Mouse (Mus musculus): ENCODE data around the gene Rnf17. TPM values are rescaled to one million over a fixed set of nuclear protein-coding genes. Genes with fewer than 3 reads are reported as not detected.

Gene Rnf17
- polyA plus RNA-seq, 1 experiment: 0.03 TPM

- no peak for TF ChIP-seq POLR2A (IDR thresholded peaks at IDR 0.05; ENCODE audit: control insufficient read depth, extremely low read depth, insufficient read depth, low read length, poor library complexity)
- TF ChIP-seq CTCF (IDR thresholded peaks at IDR 0.05; ENCODE audit: borderline replicate concordance, control insufficient read depth, extremely low read depth, insufficient read depth, low read length, poor library complexity): no peak
- no peak for DNase-seq
- Histone ChIP-seq H3K36me3 (ENCODE audit: control insufficient read depth, insufficient read depth, low read length) (no peaks in the 10 kb centered on the region), H3K4me3 (ENCODE audit: control insufficient read depth, insufficient read depth, low read length) (no peak overlapping the region), H3K27me3 (ENCODE audit: control insufficient read depth, insufficient read depth, low read length) (no peaks in the 10 kb centered on the region), H3K4me1 (replicated peaks; ENCODE audit: control insufficient read depth, insufficient read depth, low read length) (no peaks in the 10 kb centered on the region), H3K27ac (ENCODE audit: control insufficient read depth, insufficient read depth, low read length) (no peak overlapping the region)
- WGBS: 60% methylated on average over 1 of the region's 1 CpGs
Observed at GRCm38 (mm10) chr14:56468145-56468544, 65.8 kb downstream of the Rnf17 start.

GRCm38 (mm10) chr14:56489806-56490205 is 87.4 kb downstream of the Rnf17 start:
- Histone ChIP-seq H3K4me1 (replicated peaks; ENCODE audit: control insufficient read depth, insufficient read depth, low read length) (no peaks in the 10 kb centered on the region), H3K36me3 (ENCODE audit: control insufficient read depth, insufficient read depth, low read length) (no peaks in the 10 kb centered on the region), H3K4me3 (ENCODE audit: control insufficient read depth, insufficient read depth, low read length) (no peak overlapping the region), H3K27me3 (ENCODE audit: control insufficient read depth, insufficient read depth, low read length) (no peaks in the 10 kb centered on the region), H3K27ac (ENCODE audit: control insufficient read depth, insufficient read depth, low read length) (no peak overlapping the region)
- no peak for DNase-seq
- TF ChIP-seq CTCF (IDR thresholded peaks at IDR 0.05; ENCODE audit: borderline replicate concordance, control insufficient read depth, extremely low read depth, insufficient read depth, low read length, poor library complexity) (no peak), POLR2A (IDR thresholded peaks at IDR 0.05; ENCODE audit: control insufficient read depth, extremely low read depth, insufficient read depth, low read length, poor library complexity) (no peak)

- H3K4me1 ChIP-seq (replicated peaks; ENCODE audit: control insufficient read depth, insufficient read depth, low read length): no peaks in the 10 kb centered on the region
- no peak for TF ChIP-seq POLR2A (IDR thresholded peaks at IDR 0.05; ENCODE audit: control insufficient read depth, extremely low read depth, insufficient read depth, low read length, poor library complexity)
- no peak for TF ChIP-seq CTCF (IDR thresholded peaks at IDR 0.05; ENCODE audit: borderline replicate concordance, control insufficient read depth, extremely low read depth, insufficient read depth, low read length, poor library complexity)
- no peaks in the 10 kb centered on the region for H3K36me3 ChIP-seq (ENCODE audit: control insufficient read depth, insufficient read depth, low read length)
- no peak for DNase-seq
- no peaks in the 10 kb centered on the region for H3K27me3 ChIP-seq (ENCODE audit: control insufficient read depth, insufficient read depth, low read length)
- H3K4me3 ChIP-seq (ENCODE audit: control insufficient read depth, insufficient read depth, low read length): no peak overlapping the region
- WGBS: 88% methylated on average over 4 of the region's 4 CpGs
- no peak overlapping the region for H3K27ac ChIP-seq (ENCODE audit: control insufficient read depth, insufficient read depth, low read length)
Observed at GRCm38 (mm10) chr14:56502407-56502806, 100.0 kb downstream of the Rnf17 start.

- H3K27ac ChIP-seq (ENCODE audit: control insufficient read depth, insufficient read depth, low read length): no peak overlapping the region
- DNase-seq: no peak
- H3K36me3 ChIP-seq (ENCODE audit: control insufficient read depth, insufficient read depth, low read length): no peaks in the 10 kb centered on the region
- WGBS: 87% methylated on average over 3 of the region's 3 CpGs
- no peaks in the 10 kb centered on the region for H3K27me3 ChIP-seq (ENCODE audit: control insufficient read depth, insufficient read depth, low read length)
- TF ChIP-seq CTCF (IDR thresholded peaks at IDR 0.05; ENCODE audit: borderline replicate concordance, control insufficient read depth, extremely low read depth, insufficient read depth, low read length, poor library complexity) (no peak), POLR2A (IDR thresholded peaks at IDR 0.05; ENCODE audit: control insufficient read depth, extremely low read depth, insufficient read depth, low read length, poor library complexity) (no peak)
- no peak overlapping the region for H3K4me3 ChIP-seq (ENCODE audit: control insufficient read depth, insufficient read depth, low read length)
- H3K4me1 ChIP-seq (replicated peaks; ENCODE audit: control insufficient read depth, insufficient read depth, low read length): no peaks in the 10 kb centered on the region
Observed at GRCm38 (mm10) chr14:56506743-56507142, 104.4 kb downstream of the Rnf17 start.

- Histone ChIP-seq H3K36me3 (ENCODE audit: control insufficient read depth, insufficient read depth, low read length) (no peaks in the 10 kb centered on the region), H3K27me3 (ENCODE audit: control insufficient read depth, insufficient read depth, low read length) (no peaks in the 10 kb centered on the region), H3K4me3 (ENCODE audit: control insufficient read depth, insufficient read depth, low read length) (no peak overlapping the region), H3K4me1 (replicated peaks; ENCODE audit: control insufficient read depth, insufficient read depth, low read length) (no peaks in the 10 kb centered on the region), H3K27ac (ENCODE audit: control insufficient read depth, insufficient read depth, low read length) (no peak overlapping the region)
- DNase-seq: no peak
- WGBS: 85% methylated on average over 6 of the region's 6 CpGs
- TF ChIP-seq POLR2A (IDR thresholded peaks at IDR 0.05; ENCODE audit: control insufficient read depth, extremely low read depth, insufficient read depth, low read length, poor library complexity): no peak
- TF ChIP-seq CTCF (IDR thresholded peaks at IDR 0.05; ENCODE audit: borderline replicate concordance, control insufficient read depth, extremely low read depth, insufficient read depth, low read length, poor library complexity): no peak
Observed at GRCm38 (mm10) chr14:56512084-56512483, 109.7 kb downstream of the Rnf17 start.

GRCm38 (mm10) chr14:56514775-56515174 is 112.4 kb downstream of the Rnf17 start:
- no peaks in the 10 kb centered on the region for H3K4me1 ChIP-seq (replicated peaks; ENCODE audit: control insufficient read depth, insufficient read depth, low read length)
- H3K4me3 ChIP-seq (ENCODE audit: control insufficient read depth, insufficient read depth, low read length): no peak overlapping the region
- no peaks in the 10 kb centered on the region for H3K36me3 ChIP-seq (ENCODE audit: control insufficient read depth, insufficient read depth, low read length)
- no peak overlapping the region for H3K27ac ChIP-seq (ENCODE audit: control insufficient read depth, insufficient read depth, low read length)
- WGBS: 71% methylated on average over 2 of the region's 2 CpGs
- no peaks in the 10 kb centered on the region for H3K27me3 ChIP-seq (ENCODE audit: control insufficient read depth, insufficient read depth, low read length)
- DNase-seq: no peak
- TF ChIP-seq POLR2A (IDR thresholded peaks at IDR 0.05; ENCODE audit: control insufficient read depth, extremely low read depth, insufficient read depth, low read length, poor library complexity) (no peak), CTCF (IDR thresholded peaks at IDR 0.05; ENCODE audit: borderline replicate concordance, control insufficient read depth, extremely low read depth, insufficient read depth, low read length, poor library complexity) (no peak)

- peaks cover 77% of the 10 kb centered on the region for H3K36me3 ChIP-seq (ENCODE audit: control insufficient read depth, insufficient read depth, low read length)
- H3K27me3 ChIP-seq (ENCODE audit: control insufficient read depth, insufficient read depth, low read length): no peaks in the 10 kb centered on the region
- TF ChIP-seq POLR2A (IDR thresholded peaks at IDR 0.05; ENCODE audit: control insufficient read depth, extremely low read depth, insufficient read depth, low read length, poor library complexity) (no peak), CTCF (IDR thresholded peaks at IDR 0.05; ENCODE audit: borderline replicate concordance, control insufficient read depth, extremely low read depth, insufficient read depth, low read length, poor library complexity) (no peak)
- no peak overlapping the region for H3K27ac ChIP-seq (ENCODE audit: control insufficient read depth, insufficient read depth, low read length)
- no peaks in the 10 kb centered on the region for H3K4me1 ChIP-seq (replicated peaks; ENCODE audit: control insufficient read depth, insufficient read depth, low read length)
- DNase-seq: no peak
- H3K4me3 ChIP-seq (ENCODE audit: control insufficient read depth, insufficient read depth, low read length): no peak overlapping the region
- 97% methylated on average over 2 of the region's 2 CpGs for WGBS
Observed at GRCm38 (mm10) chr14:56530788-56531187, 128.4 kb downstream of the Rnf17 start.
